Mouse (Mus musculus) embryo, embryonic 11 days (tissue): ENCODE measurements around the gene Dph7.

ENCODE experiments used
- DNase-seq: peaks from one replicate; pipeline ENCODE4 v3.0.0-alpha.2; 2015

Dph7 gene

DNA sequence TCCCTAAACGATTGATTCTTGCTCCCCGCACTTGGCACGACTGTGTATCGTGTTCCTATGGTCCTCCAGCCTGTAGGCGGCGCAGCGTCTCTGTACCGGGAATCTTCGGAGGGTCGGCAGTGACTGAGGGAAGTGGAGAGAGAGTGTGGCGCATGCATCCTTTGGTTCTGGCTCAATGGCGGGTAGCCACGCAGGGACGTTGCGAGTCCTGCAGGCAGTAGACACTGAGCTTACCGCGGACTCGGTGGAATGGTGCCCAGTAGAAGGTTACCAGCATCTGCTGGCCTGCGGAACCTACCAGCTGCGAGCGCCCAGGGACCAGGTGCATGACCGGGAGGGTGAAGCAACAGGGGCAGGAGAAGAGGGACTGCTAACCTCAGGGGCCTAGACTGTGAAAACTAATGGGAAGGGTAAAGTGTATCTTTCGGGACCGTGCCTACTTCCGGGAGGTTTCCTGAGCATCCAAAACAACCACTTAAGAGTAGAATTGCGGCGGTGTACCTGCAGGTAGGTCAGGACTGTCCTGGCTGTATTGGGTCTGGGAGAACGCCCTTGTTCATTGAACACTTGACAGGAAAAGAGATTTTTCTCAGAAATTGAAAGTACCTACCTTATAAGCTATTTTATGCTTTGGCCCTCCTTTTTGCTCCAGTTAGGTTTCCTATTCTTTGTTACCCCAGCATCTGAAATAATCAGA lies at the start of gene Dph7:
TSS of gene Dph7 (plus strand) at position 97 of the 697 bp plus-strand sequence.
- peak; percentile 92 for DNase-seq

DNA sequence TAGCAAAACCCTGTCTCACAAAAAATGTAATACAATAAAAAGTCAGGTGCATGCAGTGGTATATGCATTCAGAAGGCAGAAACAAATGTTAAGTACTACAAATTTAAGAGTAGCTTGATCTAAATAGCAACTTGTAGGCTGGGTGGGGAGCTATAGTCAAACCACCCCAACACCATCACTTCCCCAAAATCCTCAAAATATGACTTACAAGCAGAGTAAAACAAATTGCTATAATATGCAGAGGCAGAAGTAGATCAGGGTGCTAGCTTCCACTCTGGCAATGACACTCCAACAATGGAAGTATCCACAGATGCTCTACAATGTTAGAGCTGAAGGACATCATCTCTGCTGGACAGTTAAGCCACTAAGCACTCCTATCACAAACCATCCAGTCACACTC lies 49.6 kb upstream of the Dph7 start:
- no peak for DNase-seq

DNA sequence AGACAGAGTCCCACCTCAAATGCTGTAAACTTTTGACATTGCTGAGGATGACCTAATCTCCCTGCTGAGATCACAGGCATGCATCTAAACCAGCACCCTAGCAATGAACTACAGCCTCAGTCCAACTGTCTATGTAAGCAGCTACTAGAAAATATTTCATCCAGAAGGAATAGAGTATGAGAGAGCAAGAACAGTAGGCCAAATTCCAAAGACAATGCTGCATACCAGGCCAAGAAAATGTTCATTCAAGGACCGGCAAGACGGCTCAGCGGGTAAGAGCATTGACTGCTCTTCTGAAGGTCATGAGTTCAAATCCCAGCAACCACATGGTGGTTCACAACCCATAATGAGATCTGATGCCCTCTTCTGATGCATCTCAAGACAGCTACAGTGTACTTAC lies 47.4 kb upstream of the Dph7 start:
- no peak for DNase-seq

DNA sequence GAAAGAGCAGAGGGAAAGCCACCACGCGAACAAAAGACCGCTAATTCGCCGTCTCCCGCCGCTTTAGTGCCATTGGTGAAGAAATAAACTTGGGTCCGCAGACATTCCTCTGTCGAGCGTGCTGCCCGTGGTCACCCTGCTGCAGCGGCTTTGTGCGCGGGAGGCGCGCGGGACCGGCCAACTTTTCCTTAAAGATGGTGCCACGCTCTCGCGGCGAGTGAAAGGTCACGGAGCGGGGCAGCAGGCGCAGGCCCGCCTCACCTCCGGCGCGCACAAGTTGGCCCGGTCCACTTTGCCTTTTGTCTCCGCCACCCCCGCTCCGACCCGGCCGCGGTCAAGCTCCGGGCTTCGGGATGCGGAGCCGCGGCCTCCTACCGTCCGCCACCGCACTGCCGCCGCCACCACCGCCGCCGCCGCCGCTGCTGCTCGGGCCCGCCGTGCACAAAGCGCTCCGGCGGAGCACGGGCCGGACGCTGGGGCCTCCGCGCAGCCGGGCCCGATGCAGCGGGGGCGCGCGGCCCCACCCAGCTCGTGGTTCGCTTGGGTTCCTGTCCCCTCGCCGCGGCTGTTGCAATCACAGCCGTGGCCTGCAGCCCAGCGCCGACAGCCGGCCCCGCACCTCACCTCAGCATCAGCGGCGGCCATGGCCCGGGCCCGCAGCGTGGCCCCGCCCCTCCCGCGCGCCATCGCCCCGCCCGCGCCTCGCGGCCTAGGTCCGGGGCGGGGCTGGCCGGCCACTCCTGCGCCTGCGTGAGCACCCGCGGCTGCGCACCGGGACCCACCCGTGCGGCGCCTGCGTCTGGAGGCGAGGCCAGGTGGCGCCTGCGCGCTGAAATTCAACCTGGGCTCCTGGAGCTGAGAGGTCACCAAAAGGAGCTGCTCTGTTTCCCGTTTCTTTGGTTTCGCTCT lies 43.0 kb upstream of the Dph7 start, which contains the start of gene Ehmt1:
TSS of gene Ehmt1 (minus strand) at position 685 of the 909 bp plus-strand sequence.
- peak; percentile 98 for DNase-seq

DNA sequence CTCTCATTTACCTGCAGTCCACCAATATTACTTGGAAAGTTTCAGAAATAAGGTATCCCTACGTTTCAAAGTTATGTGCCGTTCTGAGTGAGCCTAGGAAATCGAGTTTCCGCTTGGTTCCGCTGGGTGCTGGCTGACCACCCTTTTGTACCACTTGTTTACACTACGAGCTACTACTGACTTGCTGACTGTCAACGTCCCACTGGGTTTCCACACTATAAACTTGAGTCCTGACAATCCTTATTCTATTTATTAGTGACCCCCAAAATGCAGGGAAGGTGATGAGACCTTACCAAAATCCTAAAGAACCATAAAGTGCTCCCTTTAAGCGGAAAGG lies 42.4 kb upstream of the Dph7 start:
- DNase-seq, result no peak

- peak; percentile 29 for DNase-seq
These were observed 38.6 kb upstream of the Dph7 start for GRCm38 (mm10) chr2:24923561-24923960.

GRCm38 (mm10) chr2:24925284-24925683 lies 36.9 kb upstream of the Dph7 start:
- DNase-seq, result no peak

GRCm38 (mm10) chr2:24926345-24926964 lies 35.7 kb upstream of the Dph7 start:
- no peak for DNase-seq

- DNase-seq, result no peak
These were observed 35.2 kb upstream of the Dph7 start for GRCm38 (mm10) chr2:24926965-24927358.

DNA sequence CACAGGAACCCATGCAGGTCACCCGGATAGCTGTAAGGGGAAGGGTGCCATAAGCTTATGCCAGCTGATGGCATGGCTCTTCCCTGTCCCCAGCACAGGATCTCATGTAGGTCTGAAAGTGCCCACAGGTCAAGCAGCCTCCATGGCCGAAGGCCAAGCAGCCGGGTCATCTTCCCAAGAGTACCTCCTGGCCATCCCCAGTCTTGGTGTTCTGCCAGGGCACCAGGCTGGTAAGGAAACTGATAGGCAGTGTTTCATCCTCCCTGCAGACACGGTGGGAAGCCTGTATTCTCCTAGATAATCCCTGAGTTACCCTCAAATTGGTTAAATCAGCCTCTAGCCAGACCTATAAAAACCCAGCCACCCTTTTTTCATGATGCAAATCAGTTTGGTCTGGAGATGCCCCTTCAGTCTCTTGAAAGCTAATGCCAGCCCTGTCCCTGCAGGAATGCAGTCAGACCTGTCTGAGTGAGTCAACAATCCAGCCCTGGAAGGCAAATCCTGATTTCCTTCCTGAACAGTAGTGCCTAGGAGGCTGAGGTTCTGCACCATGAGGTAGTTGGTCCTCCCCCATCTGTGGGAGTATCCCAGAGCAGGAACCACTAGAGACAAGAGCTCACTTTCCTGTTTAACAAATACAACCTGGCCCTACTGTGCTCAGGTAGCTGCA lies 34.3 kb upstream of the Dph7 start:
- peak; percentile 14 for DNase-seq

DNA sequence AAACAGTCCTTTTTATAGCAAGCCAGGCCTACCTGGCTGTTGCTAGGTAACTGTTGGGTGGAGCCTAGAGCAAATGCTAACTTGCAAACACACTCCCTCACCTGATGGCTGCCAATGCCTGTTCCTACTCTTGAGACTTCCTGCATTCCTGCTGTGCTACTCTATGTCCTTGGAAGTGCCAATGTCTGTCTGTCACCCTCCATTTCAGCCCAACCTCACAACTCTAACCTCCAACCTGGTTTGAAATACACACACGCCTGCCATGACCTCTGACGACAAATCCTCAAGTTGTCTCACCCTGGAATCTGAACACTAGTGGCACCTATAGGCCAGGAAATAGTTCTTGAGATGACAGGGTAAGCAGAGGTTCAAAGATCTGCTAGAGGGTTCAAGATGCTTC lies 33.1 kb upstream of the Dph7 start:
- no peak for DNase-seq

DNA sequence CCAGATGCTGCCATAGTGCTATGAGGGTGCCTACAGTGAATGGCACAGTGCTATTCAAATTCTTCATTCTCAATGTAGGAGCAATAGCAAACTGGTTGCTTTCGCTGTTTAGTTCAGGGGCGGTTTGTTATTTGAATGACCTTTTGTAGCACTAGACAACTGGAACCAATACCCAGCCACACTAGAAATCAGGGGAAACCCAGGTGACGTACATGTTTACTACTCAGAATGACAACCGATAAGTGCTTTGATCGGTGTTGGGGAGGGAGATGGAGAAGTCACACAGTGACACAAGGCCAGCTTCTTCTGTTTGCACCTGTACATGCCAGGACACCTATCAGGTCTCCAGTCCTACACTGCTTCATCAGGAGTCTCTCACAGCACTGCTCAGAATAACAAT lies 32.6 kb upstream of the Dph7 start:
- no peak for DNase-seq

- DNase-seq, result no peak
These were observed 27.7 kb upstream of the Dph7 start for GRCm38 (mm10) chr2:24934441-24934963.

GRCm38 (mm10) chr2:24935057-24935796 lies 27.0 kb upstream of the Dph7 start, which contains the start of gene Arrdc1:
Gene Arrdc1, minus strand, starts transcription at chr2:24935252.
- DNase-seq, result peak; percentile 96

GRCm38 (mm10) chr2:24942092-24942491 lies 20.1 kb upstream of the Dph7 start:
- DNase-seq, result no peak

- peak; percentile 24 for DNase-seq
These were observed 17.9 kb upstream of the Dph7 start for GRCm38 (mm10) chr2:24944304-24944703.

- DNase-seq, result peak; percentile 99
These were observed 12.6 kb upstream of the Dph7 start, which contains the start of gene Zmynd19 for GRCm38 (mm10) chr2:24949421-24950188. Gene Zmynd19, plus strand, starts transcription at chr2:24949792.

DNA sequence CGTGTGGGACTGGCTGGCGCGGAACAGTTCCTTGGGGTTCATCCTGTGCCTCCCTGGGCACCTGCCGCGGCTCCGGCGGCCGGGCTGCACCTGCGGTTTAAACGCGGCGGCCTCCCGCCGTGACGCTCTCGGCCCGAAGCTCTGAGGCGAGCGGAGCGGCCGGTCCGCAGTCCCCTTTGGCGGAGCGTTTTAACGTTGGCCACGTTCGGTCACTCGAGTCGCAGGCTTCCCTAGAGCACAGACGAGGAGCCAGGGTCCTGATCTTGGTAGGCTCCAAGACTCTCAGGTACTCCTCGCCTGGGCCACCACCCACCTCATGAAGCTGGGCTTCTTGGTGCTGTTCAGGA lies 12.0 kb upstream of the Dph7 start:
- no peak for DNase-seq

- no peak for DNase-seq
These were observed 9.6 kb upstream of the Dph7 start for GRCm38 (mm10) chr2:24952537-24953055.

DNA sequence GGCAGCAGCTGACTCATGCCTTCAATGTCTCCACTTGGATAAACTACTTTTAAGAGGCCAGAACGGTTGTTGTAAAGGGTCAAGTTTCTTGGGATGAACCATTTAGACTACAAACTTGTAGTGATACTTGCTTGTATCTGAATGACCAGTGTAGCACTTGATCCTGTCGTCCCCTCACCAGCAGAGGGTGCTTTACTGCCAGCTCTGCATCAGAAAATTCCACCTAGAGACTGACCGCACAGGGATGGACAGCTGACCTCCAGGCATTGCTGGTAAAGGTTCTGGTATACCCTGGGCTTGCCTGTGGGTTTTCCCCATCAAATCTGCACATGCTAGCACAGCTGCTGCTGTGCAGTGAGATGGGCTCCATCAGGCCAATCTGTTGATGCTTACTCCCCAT lies 1.3 kb upstream of the Dph7 start:
- peak; percentile 57 for DNase-seq

DNA sequence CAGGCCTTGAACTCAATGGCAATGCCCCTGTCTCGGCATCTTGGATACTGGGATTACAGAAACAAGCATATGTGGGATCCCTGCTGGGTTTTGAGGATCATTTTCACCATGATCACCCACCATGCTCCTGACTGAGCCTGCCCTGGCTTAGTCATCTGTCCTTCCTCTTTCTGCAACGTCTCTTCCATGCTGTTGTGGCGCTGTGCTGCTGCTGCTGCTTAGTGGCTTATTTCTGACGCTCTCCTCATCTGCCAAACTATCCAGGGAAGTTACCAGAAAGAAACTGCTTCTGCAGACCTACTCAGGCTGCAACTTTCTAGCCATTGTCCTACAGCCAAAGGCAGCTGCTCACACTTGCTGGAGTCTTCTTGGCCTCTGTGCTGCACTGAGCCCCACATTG lies 8.2 kb downstream of the Dph7 start:
- DNase-seq, result no peak
